Mouse (Mus musculus) CD4-positive, CD25-positive, alpha-beta regulatory T cell (primary cell): ENCODE measurements around the gene Olfr675. TPM values are rescaled to one million over a fixed set of nuclear protein-coding genes. Genes with fewer than 3 reads are reported as not detected.

ENCODE experiments used
- polyA plus RNA-seq: library from polyadenylated mRNA; unstranded; fragments of 100-300 nt; shearing (Covaris generic); gene quantifications from one replicate; pipeline ENCODE4 v1.2.1, GENCODE M21; 2017

Olfr675 gene
- 0.08 TPM for polyA plus RNA-seq

GRCm38 (mm10) chr7:105028360-105028759 lies at the start of gene Olfr675:
Gene Olfr675, minus strand, starts transcription at chr7:105028460.

GRCm38 (mm10) chr7:105064175-105064574 lies 35.9 kb upstream of the Olfr675 start, which contains the start of gene Olfr678:
Gene Olfr678, plus strand, starts transcription at chr7:105064475.

GRCm38 (mm10) chr7:105032398-105032797 lies 4.1 kb upstream of the Olfr675 start, which contains the start of gene Olfr676:
Gene Olfr676, plus strand, starts transcription at chr7:105032698.

GRCm38 (mm10) chr7:105001929-105002328 lies 26.3 kb downstream of the Olfr675 start, which contains the start of gene Olfr672:
Gene Olfr672, minus strand, starts transcription at chr7:105002029.

GRCm38 (mm10) chr7:104979026-104979425 lies 49.2 kb downstream of the Olfr675 start, which contains the start of gene Olfr671:
Gene Olfr671, minus strand, starts transcription at chr7:104979126.

Other genes starting within 250 kb of the Olfr675 start
- not detected for gene Usp17lb, start 185.9 kb downstream of the Olfr675 start, polyA plus RNA-seq
- 0.14 TPM for gene Usp17la, start 171.5 kb downstream of the Olfr675 start, polyA plus RNA-seq
- not detected for gene Olfr665, start 150.4 kb downstream of the Olfr675 start, polyA plus RNA-seq
- gene Olfr666, start 132.5 kb downstream of the Olfr675 start, polyA plus RNA-seq, result not detected
- not detected for gene Olfr667, start 107.0 kb downstream of the Olfr675 start, polyA plus RNA-seq
- not detected for gene Olfr668, start 100.4 kb downstream of the Olfr675 start, polyA plus RNA-seq
- gene Olfr669, start 94.2 kb downstream of the Olfr675 start, polyA plus RNA-seq, result not detected
- not detected for gene Olfr670, start 65.8 kb downstream of the Olfr675 start, polyA plus RNA-seq
- 0.13 TPM for gene Olfr671, start 49.3 kb downstream of the Olfr675 start, polyA plus RNA-seq
- gene Olfr672, start 26.4 kb downstream of the Olfr675 start, polyA plus RNA-seq, result not detected
- gene Olfr676, start 4.2 kb upstream of the Olfr675 start, polyA plus RNA-seq, result not detected
- not detected for gene Olfr677, start 22.9 kb upstream of the Olfr675 start, polyA plus RNA-seq
- not detected for gene Olfr678, start 36.0 kb upstream of the Olfr675 start, polyA plus RNA-seq
- gene Olfr679, start 52.7 kb upstream of the Olfr675 start, polyA plus RNA-seq, result not detected
- not detected for gene Olfr680-ps1, start 64.4 kb upstream of the Olfr675 start, polyA plus RNA-seq
- gene Olfr681, start 88.4 kb upstream of the Olfr675 start, polyA plus RNA-seq, result not detected
- not detected for gene Olfr683, start 118.6 kb upstream of the Olfr675 start, polyA plus RNA-seq
- gene Olfr684, start 135.2 kb upstream of the Olfr675 start, polyA plus RNA-seq, result not detected
- not detected for gene Olfr685, start 157.6 kb upstream of the Olfr675 start, polyA plus RNA-seq
- not detected for gene Olfr686, start 179.0 kb upstream of the Olfr675 start, polyA plus RNA-seq